Mouse (Mus musculus): ENCODE data around the gene Slc25a45.

Slc25a45 gene

DNA sequence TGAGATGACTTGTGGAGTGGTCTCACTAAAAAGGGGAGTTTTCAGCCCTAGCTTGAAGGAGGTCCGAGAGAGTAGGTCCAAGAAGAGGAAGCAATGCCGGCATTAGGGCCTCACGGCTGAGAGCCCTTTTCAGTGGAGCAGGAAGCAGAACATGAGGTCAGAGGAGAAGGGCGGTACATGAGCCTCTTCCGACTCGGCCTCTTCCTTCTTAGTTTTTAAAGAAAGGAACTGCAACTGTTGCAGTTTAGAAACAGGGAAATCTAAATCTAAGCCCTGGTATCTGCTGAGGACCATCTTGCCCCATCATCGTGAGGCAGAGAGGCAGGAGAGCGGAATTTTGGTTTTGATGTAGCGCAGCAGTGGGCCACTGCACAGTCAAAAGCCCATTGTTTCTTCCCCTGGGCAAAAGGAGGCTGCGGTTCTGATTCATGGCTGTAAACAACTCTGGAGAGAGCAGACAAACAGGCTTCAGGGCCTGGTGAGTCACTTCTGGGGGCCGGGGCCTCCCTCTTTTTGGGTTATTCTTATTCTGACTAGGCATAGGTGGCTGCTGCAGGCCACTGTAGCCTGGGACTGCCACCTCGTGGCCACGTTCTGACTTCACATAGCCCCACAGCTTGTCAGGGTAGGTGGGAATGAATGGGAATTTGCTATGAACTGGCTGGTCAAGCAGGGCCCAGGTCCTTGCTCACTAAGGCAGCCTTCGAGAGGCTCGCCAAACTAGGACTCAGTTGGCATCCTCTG lies at the start of gene Slc25a45:
Gene Slc25a45, plus strand, starts transcription at position 191 of the 744 bp plus-strand sequence.
- DNase-seq (ENCODE audit: low spot score), result peak; percentile 85

DNA sequence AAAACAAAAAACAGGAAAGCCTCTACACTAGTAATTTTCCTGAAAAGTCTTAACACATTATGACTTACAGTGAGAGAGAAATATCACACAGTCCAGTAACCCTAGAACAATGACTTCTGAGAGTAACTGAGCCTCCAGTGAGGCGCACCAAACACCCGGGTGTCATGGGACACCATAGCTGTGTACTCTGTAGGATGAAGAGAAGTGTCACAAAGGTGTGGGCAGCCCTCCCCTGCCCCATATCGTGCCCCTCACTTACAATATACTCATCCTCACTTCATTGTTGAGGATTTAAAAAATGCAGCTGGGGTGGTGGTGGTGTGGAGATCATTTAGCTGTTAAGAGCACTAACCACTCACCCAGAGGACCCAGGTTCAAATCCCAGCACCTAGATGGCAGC lies 49.5 kb upstream of the Slc25a45 start:
- DNase-seq (ENCODE audit: low spot score), result no peak

DNA sequence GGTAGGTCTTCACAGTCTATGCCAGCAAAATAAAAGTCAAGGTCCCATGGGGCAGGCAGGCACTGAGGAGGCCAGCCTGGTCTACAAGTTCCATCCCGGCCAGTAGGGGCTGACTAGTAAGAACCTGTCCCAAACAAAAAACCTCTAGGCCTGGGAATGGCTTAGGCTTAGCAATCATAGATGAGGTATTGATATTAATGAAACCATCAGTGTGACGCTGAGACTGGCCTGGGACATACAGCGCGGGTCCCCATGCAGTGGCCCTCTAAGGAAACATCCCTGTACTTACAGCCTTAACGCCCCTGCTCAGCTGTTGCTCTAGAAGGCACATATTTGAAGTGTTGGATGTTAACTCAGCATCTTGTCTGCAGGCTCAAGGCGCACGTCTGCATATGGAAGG lies 48.7 kb upstream of the Slc25a45 start:
- DNase-seq (ENCODE audit: low spot score), result no peak

DNA sequence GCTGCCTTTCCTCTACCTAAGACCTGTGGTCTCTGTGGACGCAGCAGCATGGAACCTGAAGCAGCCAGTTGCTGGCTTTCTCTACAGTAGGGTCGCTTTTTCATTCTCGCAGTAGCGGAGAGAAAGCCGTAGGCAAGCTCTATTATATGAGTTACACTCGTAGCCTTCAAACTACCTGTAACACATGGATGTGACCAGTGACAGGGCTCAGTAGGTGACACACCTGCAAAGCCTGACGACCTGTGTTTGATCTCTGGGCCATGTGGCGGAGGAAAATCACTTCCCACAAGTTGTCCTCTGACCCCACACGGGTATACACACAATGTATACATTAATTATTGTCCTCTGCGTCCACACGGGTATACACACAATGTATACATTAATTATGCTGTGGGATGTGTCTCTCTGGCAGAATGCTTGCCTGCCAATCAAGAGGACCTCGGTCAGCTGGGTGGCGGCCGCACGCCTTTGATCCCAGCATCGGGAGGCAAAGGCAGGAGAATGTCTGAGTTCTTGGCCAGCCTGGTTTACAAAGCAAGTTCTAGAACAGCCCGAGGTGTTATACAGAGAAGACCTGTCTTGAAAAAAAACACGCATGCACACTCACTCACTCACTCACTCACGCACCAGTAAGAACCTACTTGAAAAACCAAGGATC lies 47.5 kb upstream of the Slc25a45 start:
- no peak for DNase-seq (ENCODE audit: low spot score)

DNA sequence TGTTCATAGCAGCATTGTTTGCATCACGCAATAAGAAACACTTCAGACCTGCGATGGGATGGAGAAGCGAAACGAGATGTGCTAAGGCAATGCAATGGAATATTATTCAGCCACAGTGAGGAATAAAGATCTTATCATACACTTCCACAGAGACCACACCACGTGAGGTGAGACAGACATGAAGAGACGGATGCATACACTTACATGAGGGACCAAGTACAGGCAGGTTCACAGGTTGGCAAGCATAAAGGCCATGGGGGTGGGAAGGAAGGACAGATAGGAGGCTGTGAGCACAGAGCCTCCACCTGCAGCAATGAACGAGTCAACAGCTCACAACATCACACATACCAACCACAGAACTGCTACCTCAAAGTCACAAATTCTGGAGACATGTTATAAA lies 46.8 kb upstream of the Slc25a45 start:
- DNase-seq (ENCODE audit: low spot score), result no peak

DNA sequence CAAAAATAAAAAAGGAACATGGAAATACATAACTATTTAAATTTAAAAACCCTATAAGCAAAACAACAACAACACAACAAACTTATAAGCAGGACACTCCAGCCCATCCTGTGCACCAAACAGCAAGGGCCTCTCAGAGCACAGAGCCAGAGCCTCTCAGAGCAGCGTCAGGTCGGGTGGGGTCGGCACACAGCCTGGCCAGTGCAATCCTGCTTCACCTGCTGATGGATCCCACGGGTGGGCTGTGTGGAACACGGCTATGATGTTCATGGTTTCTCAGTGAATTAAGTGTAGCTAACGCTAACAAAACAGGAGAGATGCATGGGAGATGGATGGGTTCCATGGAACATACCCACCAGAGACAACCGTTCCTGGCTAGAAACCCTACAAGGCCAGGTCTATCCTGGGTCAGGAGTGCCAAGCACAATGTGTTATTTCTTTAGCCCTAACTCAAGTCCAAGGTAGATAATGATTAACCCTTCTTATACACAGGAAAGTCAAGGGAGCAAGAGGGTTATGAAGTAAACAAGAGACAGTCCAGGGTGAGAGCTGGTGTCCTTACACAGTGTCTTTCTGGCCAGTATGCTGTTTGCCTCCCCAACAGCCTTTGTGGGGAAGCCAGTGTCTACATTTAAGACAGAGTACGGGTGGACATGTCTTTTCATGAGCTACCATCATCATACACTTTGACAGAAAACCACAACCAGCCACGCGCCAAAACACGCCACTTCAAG lies 46.2 kb upstream of the Slc25a45 start:
- DNase-seq (ENCODE audit: low spot score), result no peak

DNA sequence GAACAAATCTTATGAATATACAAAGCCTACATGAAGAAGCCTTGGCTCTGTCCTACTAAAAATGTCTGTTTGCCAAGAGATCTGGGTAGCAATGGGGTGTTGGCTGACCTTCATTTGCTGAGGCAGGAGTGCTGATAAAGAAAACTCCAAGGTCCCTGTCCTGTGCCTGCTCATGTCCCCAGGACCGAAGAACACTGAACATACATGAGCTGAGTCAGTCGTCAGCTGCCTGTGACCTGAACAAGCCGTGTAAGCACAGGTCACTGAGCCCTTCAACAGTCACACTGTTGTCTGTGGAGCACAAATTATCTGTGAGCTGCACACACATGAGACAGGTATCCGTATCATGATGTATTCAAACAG lies 45.7 kb upstream of the Slc25a45 start:
- DNase-seq (ENCODE audit: low spot score), result no peak

DNA sequence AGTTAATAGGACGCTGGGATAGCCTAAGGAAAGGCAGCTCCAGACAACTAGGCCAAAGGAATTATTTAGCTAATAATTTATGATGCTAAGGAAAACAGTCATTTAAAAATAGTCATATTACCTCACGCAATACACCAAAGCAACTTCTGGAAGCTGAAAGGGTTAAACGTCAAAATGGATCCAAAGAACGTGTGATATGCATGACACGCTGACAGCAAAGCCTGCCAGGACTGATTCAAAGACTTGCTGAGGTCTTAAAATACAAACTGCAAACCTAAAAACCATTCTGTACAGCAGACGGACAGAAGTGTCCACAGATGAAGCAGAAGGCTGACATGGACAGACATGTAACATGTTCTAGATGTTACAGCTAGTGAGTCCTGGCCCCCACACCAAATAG lies 45.3 kb upstream of the Slc25a45 start:
- DNase-seq (ENCODE audit: low spot score), result no peak

DNA sequence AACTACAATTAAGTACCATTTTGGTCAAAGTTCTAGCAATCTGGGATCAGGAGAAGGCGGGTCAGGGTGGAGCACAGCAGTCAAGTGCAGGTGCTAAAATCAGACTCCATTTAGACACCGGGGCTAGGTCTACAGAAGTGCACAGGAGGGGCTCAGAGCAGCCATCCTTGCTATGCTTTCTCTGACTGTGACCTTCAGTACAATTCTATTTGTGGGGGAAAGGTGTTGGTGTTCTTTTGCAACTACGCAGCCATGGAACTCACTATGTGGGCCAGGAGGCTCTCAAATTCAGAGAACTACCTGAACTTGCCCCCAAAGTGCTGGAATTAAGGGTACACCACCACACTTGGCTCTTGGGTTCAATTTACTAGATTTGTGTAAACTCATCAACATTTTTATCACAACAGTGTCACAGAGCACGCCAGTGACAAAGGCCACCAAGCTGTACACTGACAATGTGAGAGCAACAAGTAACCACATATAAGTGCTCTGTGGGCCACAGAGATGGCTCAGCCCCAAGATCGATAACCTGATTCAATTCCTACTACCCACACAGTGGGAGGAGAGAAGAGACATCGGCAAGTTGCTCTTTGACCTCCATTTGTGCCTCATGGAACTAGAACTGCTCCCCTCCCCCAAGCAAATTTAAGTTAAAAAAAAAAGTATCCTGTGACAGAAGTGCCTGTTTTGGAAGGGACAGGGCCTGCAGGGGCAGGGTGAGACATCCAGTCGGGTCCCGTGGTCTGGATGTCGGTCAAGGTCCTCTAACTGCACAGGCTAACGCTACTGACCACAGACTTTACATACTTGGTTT lies 44.1 kb upstream of the Slc25a45 start:
- no peak for DNase-seq (ENCODE audit: low spot score)

DNA sequence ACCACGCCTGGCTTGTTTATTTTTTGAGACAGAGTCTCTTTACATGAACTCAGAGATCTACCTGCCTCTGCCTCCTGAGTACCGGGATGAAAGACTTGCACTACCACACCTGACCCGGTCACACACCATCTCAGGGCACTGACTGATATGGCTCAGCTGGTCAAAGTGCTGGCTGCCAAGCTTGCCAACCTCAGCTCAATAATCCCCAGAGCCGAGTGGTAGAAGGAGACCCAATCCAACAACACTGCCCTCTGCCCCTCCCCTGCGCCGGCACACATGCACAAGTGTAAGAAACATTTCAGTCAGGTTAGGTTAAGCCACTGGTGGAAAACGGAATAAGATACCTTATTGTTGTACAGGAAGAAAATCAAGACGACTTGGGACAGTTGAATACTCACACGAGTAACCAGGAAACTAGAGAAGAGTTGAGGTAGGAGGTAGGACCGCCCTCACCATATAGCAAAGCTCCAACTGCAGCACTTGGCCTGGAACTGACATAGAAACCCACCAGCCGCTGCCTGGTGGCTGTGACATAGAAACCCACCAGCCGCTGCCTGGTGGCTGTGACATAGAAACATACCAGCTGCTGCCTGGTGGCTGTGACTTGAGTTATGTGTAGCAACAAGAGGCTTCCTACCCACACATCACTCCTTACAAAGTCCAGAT lies 43.2 kb upstream of the Slc25a45 start:
- no peak for DNase-seq (ENCODE audit: low spot score)

DNA sequence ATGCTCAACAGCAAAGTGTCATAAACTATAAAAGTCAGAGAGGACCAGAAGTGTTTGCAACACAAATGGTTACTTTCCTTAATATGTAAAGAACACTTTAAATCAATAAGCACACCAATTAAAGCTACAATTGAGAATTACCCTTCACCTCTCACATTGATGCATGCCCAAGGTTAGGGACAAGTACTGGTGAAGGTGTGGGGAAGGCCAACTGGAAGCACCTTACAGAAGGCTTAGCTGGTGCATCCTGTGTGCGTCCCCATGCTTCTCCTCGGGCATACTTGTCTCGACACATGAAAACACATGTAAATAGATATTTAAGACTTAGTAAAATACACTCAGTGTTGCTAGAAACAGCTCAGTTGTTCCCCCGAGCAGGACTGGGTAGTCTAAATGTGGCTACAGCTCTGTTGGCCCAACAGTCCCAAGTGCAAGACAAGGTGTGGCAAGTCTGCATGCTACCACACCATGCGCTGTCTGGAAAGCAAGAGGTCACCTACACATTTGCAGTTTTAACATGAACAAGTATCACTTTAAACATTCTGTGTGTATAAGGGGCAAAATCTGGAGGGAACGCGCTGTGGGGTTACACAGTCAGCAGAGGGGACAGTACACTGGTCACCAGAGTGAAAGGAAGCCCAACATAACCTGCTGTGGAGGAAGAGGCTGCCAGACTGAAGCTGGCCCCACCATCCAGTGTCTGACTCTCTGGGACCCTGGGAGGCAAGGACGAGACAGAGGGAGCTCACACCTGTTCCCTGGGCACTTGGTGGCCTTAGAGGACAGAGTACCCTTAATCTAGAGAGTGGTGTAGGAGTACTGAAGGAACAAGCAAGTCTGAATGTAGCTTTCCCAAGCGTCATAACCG lies 42.3 kb upstream of the Slc25a45 start:
- DNase-seq (ENCODE audit: low spot score), result no peak

DNA sequence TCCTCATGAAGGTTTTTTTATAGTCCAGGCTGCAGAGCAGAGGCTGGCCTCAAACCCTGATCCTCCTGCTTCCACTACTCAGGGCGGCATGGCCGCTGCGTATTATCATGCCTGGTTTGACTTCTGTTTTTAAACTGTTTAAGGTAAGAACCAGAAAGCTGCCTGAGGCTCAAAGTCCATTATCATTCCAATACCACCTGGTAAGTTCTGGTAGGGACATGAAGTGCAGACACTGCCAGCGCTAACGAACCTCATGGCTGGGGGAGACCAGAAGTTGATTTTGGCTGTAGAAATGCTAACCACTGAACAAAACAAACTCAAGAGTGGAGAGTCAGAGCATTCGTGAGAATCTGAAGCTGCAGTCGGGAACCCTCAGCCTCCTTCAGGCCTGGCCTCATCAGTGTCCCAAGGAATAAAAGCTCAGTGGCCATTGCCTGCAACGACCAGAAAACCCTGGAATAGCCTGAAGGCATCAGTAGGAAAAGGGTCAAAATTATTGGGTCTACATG lies 41.6 kb upstream of the Slc25a45 start:
- no peak for DNase-seq (ENCODE audit: low spot score)

DNA sequence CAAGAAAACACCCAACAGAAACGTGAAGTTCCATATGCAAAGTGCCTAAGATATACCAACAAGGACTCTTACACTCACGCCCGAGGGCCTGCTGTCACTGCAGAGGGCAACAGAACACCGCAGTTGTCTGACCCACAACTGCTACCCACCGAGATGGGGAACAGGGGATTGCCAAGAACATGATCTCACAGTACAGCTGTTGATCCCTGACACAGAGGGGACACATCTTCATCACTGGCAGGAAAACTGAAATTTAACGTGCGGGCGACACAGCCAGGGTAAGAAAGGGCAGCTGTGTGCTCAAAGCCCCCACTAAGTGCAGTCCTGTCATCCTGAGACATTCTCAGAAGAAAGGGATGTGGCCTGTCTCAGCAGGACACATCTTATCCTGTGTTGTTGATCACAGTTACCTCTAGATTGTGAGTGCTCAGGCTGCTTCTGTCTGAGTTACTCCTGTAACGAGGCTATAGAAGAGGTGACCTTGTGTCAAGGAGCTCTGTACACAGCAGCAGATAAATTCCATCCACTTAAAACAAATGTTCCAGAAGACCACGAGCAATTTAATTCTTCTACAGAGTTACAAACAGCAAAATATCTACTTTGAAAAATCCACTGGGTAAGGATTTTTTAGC lies 40.6 kb upstream of the Slc25a45 start:
- DNase-seq (ENCODE audit: low spot score), result no peak

DNA sequence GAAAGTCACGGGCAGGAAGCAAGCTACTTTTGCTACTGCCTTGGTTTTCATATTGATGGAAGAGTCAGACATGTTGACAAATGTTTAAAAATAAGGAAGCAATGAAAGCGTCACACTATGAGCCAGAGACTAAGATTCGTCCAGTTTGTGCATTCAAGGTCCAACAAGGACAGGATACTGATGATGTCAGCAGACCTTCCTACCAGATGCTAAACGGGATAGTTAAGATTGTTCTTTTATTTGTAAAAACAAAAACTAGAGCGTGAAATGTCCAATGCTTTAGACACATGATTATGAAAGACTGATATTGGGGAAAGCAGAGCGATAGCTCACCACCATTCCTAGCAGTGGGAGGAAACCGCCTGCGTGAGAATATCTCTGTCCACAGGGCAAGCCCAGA lies 40.0 kb upstream of the Slc25a45 start:
- DNase-seq (ENCODE audit: low spot score), result no peak

DNA sequence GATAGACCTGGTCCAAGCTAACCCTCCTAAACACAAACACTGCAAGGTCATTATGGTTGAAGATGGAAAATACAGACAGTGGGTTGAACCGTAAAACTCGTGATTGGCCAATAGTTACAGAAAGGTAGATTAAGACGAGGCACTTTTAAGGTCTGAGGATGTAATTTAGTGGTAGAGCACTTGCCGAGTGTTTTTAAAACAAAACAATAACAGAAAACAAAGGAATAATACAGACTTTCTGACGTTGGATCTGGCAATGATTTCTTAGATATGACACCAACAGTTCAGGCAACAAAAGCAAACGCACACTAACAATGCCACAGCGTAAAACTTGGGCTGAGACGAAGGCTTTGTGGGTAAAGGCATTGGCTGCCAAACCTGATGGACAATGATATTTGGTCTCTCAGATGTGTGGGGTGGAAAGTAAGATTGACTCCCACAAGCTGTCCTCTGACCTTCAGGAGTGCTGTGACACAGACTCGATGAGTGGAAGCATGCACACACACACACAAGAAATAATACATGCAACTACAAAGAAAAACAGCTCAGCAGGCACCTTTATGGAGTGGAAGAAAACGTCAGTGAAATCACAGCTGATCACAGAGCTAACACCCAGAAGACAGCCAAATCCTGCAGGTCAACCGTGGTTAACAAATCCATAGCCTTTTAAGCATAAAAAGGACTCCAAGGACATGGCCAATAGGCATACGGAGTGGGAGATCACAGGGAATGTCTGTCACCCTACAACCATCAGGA lies 39.3 kb upstream of the Slc25a45 start:
- DNase-seq (ENCODE audit: low spot score), result no peak

DNA sequence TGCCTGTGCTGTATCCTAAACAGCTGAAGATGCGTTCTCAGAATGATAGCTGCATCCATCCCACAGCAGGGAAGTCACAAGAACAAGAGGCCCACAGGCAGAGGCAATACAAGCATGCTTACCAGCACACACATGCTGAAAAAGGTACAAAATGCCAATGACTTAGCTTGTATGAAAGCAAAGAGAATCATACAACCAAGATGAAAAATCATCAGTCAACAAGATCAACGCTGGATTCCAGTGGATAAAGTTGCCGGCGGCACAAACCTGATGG lies 38.8 kb upstream of the Slc25a45 start:
- DNase-seq (ENCODE audit: low spot score), result no peak

DNA sequence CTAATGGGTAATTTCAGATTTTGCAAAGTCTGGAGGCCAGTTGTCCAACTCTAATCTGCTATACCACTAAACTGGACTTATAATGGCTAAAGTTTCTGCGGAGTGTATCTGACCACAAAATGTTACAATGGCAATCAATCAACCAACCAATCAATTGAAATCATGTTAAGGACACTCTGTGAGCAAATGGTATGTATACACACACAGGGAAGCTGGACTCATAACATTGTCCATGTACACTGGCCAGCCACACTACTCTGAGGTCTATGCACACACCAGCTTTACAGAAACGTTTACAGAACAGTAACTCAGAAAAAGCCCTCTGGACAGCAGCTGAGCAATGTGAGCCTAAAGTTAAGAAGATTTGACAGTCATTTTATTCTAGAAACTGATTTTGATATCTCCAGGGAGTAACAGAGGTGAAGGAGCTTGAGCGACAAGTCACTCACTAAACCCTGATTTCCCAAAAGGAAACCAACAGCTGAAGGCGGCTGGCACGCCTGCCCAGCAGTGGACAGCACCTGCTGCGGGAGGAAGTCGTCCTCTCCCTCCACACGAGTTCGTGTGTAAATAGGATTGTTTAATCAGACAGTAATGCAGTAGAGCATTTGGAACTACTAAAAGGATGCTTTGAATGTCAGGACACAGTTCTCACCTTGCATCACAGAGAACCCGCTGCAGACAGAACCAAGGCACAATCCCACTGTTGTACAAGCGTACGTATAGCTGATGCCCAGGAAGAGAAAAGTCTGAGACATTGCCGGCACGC lies 38.1 kb upstream of the Slc25a45 start:
- no peak for DNase-seq (ENCODE audit: low spot score)

DNA sequence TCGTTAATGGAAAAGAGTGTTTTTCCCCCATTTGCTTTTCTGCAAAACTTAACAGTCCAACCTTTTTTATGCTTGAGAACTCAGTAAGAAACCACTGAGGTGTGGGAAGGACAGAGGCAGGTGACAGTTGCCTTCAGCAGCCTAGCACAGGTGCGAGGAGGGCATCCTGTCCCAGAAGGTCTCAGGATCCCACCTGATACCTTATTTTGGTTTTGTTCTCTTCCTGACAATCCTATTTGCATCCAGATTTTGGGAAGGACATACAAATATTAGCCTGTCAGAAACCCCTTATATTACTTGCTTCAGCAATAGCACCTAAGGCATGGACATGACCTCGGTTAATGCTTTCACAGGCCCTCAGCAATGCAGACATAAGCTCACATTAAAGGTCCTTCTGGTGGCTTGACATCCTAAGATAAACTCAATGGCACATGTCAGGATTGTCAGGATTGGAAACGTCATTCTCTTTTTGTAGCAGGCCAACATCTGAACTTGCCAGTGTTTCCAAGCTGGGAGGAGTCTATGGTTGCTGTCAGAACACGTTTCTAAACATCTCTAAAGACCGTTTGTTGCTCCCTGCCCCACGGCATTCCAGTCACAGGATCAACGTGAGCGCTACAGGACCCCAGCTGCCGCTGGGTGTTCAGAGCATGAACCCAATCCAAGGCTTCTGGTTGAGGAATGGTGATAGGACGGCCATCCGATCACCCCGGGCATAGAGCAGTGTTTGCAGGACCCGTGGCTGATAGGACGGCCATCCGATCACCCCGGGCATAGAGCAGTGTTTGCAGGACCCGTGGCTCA lies 37.3 kb upstream of the Slc25a45 start:
- no peak for DNase-seq (ENCODE audit: low spot score)

All from embryo, embryonic 10 days (tissue).